Mouse (Mus musculus): ENCODE results near the gene Mobp. TPM values are rescaled to one million over a fixed set of nuclear protein-coding genes. Genes with fewer than 3 reads are reported as not detected.
A peak's percentile ranks its signal among the peaks of the same experiment; 100 is the strongest.

Mobp gene
- polyA plus RNA-seq, 1 experiment from 2014 or later = 0.51 TPM

DNA sequence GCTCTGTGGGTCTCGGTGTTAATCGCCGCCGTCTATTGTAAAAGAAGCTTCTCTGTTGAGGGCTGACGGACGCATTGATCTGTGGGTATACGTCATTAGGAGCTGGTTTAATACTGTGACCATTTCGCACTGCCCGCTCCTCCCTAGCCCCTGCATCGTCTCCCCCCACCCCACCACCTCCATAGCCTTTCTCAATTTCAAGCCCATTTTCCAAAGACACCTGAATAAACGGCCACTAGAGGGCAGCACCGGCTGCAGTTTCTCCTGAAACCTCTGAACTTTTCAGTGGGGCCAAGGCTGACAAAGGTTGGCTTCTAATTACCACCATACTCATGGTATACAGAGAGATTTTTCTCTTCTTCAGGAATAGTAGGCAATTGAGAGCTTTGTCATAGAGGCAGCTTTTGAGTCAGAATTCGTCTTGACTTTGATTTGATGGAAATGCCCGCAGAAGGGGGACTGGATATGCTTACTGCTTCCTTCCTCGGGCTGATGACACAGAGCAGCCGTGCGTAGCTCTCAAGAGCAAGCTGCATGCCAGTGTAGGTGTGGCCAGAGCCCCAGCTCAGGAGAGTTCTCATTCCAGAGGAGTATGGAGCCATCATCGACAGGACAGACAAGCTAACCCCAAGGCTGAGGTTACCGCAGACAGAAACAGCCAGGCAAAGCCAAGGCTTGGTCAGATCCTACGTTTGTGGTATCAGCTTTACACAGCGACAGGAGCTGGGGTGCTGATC, 42.0 kb downstream of the Mobp start:
- H3K9ac ChIP-seq = no peak overlapping the region
- no peak overlapping the region for H3K27ac ChIP-seq
- H3K4me1 ChIP-seq = no peaks in the 10 kb centered on the region
- no peaks in the 10 kb centered on the region for H3K9me3 ChIP-seq
- 28% methylated on average over 21 of the region's 21 CpGs for WGBS
- H3K4me3 ChIP-seq (replicated peaks) = peak overlapping the region; percentile 40
- no peaks in the 10 kb centered on the region; the same call in 1 of the 2 replicates for H3K27me3 ChIP-seq (replicated peaks)
- ATAC-seq (ENCODE audit: insufficient read depth, low FRiP score, low read depth) = peak; percentile 56; the same call in 1 of the 2 replicates
- H3K36me3 ChIP-seq = no peaks in the 10 kb centered on the region
- H3K4me2 ChIP-seq = peak overlapping the region; percentile 57

DNA sequence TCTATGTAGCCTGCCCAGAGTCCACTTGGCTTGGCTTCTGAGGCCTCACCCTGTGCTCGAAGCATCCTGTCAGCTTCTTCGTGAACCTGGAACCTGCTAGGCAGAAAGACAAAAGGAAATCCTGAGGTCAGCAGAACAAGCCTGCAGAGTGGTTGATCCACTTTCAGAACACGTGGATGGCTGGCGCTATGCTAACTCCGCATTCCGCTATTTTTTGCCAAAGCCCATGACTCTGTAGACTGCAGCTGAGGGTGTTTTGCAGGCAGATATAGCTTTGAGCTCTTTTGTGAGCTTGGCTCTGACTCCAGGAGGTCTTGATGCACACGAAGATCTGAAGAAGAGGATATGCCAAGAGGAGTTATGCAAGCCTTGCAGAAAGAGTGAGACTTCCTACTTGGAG, 43.2 kb downstream of the Mobp start:
- Histone ChIP-seq H3K36me3 (no peaks in the 10 kb centered on the region), H3K4me1 (no peaks in the 10 kb centered on the region), H3K27ac (no peak overlapping the region), H3K4me2 (no peak overlapping the region), H3K9ac (no peak overlapping the region), H3K4me3 (replicated peaks) (no peak overlapping the region), H3K9me3 (no peaks in the 10 kb centered on the region), H3K27me3 (replicated peaks) (no peaks in the 10 kb centered on the region; the same call in 1 of the 2 replicates)
- ATAC-seq (ENCODE audit: insufficient read depth, low FRiP score, low read depth) = no peak
- 74% methylated on average over 7 of the region's 7 CpGs for WGBS

DNA sequence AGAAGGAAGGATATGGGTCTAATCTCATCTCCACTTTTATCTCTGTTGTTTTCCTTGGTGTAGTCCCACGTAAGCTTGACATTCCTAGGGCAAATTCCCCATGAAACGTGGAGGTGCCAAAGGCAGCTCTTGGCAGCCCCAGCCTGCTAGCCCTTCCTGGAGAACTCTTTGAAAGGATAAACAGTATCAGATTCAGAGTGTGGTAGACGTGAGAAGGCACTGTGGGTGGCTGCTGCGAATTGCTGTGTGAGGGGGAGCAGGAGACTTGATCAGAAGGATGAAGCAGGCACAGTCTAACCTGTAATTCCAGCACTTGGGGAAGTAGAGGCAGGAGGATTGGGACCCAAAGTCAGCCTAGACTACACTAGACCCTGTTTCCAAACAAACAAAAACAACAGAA, 51.4 kb downstream of the Mobp start:
- no peak overlapping the region for H3K4me3 ChIP-seq (replicated peaks)
- no peaks in the 10 kb centered on the region for H3K36me3 ChIP-seq
- H3K9me3 ChIP-seq = no peaks in the 10 kb centered on the region
- H3K4me1 ChIP-seq = no peaks in the 10 kb centered on the region
- ATAC-seq (ENCODE audit: insufficient read depth, low FRiP score, low read depth) = no peak
- 50% methylated on average over 4 of the region's 4 CpGs for WGBS
- no peak overlapping the region for H3K4me2 ChIP-seq
- no peak overlapping the region for H3K27ac ChIP-seq
- H3K27me3 ChIP-seq (replicated peaks) = 0 out of 2 replicates have a peak, but pooled peaks cover 3% of the 10 kb centered on the region
- no peak overlapping the region for H3K9ac ChIP-seq

DNA sequence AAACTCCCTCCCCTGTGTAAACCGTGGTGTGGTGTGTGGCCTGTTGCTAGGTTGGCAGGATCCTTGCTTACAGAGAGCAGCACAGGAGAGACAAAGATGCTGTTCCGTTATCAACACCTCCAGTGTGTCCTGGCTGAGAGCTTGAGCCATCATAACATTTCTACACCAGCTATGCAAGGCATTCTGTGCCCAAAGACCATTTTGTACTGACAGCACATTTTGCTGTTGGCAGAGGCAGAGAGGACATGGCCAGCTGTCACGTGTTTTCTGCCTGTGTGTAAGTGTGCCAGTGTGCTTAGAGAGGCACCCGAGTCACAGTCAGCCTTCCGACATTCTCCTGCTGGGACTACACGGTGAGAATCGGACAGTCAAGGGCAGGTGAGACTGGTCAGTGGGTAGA, 52.2 kb downstream of the Mobp start:
- Histone ChIP-seq H3K9me3 (no peaks in the 10 kb centered on the region), H3K36me3 (no peaks in the 10 kb centered on the region), H3K4me2 (no peak overlapping the region), H3K4me3 (replicated peaks) (no peak overlapping the region), H3K27ac (no peak overlapping the region), H3K9ac (no peak overlapping the region), H3K27me3 (replicated peaks) (0 out of 2 replicates have a peak, but pooled peaks cover 3% of the 10 kb centered on the region), H3K4me1 (no peaks in the 10 kb centered on the region)
- WGBS = 80% methylated on average over 7 of the region's 7 CpGs
- no peak for ATAC-seq (ENCODE audit: insufficient read depth, low FRiP score, low read depth)

DNA sequence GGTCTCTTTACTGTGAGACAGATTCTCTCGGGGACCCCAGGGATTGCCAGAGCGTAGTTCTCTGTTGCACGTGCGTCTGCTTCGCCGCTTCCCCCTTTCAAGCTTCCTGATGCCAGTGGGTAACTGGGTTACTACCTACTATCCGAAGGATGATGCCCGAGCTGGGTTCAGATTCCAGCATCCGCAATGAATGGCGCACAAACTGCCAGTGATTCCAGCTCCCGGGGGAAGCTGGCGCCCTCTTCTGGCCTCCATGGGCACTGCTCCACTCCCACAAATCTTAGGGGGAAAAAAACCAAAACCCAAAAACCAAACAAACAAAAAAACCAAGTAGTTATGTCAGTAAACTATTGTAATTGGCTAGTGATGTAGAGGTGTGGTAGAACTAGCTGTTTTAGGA, 53.2 kb downstream of the Mobp start:
- 31% methylated on average over 12 of the region's 12 CpGs for WGBS
- Histone ChIP-seq H3K4me1 (no peaks in the 10 kb centered on the region), H3K27ac (no peak overlapping the region), H3K9me3 (no peaks in the 10 kb centered on the region), H3K9ac (no peak overlapping the region), H3K4me3 (replicated peaks) (no peak overlapping the region), H3K36me3 (no peaks in the 10 kb centered on the region), H3K4me2 (no peak overlapping the region), H3K27me3 (replicated peaks) (0 out of 2 replicates have a peak, but pooled peaks cover 3% of the 10 kb centered on the region)
- no peak for ATAC-seq (ENCODE audit: insufficient read depth, low FRiP score, low read depth)

DNA sequence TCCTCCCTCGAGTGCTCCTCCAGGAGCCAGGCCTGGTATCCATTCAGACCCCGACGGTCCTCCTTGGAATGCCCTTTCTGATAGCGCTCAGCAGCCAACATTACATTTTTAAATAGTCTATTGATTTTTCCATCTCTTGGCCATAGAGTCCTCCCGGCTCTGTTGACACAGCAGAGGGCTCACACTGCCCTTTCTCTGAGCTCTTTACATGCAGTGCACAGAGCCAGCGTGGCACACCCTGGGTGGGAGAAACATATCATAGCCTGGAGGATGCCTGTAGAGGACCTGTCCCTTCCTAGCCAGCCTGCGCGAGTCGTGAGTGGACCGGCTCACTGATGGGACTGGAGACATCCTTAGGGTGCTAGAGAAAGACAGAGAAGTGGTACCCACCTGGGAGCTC, 54.4 kb downstream of the Mobp start:
- Histone ChIP-seq H3K4me1 (no peaks in the 10 kb centered on the region), H3K27ac (no peak overlapping the region)
- ATAC-seq (ENCODE audit: insufficient read depth, low FRiP score, low read depth) = peak; percentile 86

DNA sequence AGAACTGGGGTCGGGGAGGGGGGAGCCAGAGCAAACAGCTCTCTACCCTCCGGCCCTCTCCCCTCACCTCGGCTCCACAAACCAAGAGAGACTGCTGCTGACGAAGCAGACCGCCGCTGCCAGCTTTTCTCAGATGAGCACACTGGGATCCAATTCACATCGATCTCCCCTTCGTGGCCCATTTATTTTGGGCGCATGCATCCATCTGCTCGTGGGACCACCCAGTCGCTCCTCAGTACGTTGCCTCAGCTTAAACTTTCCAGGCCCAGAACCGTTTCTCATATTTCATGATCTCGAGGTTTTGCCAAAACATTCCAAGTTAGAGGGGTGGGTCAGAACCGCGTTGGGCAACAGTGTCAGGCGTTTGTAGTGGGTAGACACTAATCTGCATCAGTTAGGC, 57.4 kb downstream of the Mobp start:
- no peaks in the 10 kb centered on the region for H3K9me3 ChIP-seq
- no peaks in the 10 kb centered on the region for H3K36me3 ChIP-seq
- H3K27me3 ChIP-seq (replicated peaks) = no peaks in the 10 kb centered on the region
- WGBS = 53% methylated on average over 17 of the region's 17 CpGs
- no peak overlapping the region for H3K4me2 ChIP-seq
- no peak overlapping the region for H3K4me3 ChIP-seq (replicated peaks)
- no peaks in the 10 kb centered on the region for H3K4me1 ChIP-seq
- H3K27ac ChIP-seq = no peak overlapping the region
- no peak for ATAC-seq (ENCODE audit: insufficient read depth, low FRiP score, low read depth)
- no peak overlapping the region for H3K9ac ChIP-seq

More for the DNA sequence above, 54.4 kb downstream of the Mobp start:
- Histone ChIP-seq H3K27me3 (replicated peaks) (0 out of 2 replicates have a peak, but pooled peaks cover 3% of the 10 kb centered on the region), H3K36me3 (no peaks in the 10 kb centered on the region), H3K4me3 (replicated peaks) (no peak overlapping the region), H3K9me3 (no peaks in the 10 kb centered on the region), H3K9ac (no peak overlapping the region), H3K4me2 (no peak overlapping the region)
- 63% methylated on average over 10 of the region's 10 CpGs for WGBS

DNA sequence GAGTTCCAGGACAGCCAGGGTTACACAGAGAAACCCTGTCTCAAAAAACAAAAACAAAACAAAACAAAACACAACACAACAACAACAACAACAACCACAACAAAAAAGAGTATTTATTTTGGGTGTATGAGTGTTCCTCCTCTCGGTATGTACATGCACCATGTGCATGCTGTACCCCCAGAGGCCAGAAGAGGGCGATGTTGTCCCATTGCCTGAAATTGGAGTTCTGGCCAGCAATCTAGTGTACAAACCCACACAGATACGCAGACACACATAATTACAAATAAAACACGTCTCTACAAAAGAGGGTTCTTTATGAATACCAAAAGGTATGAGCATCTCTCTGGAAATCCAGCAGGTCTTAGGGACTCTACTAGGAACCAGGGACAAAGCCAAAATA, 60.6 kb downstream of the Mobp start:
- 75% methylated on average over 4 of the region's 4 CpGs for WGBS
- ATAC-seq (ENCODE audit: insufficient read depth, low FRiP score, low read depth) = no peak
- H3K9me3 ChIP-seq = no peaks in the 10 kb centered on the region
- H3K27ac ChIP-seq = no peak overlapping the region
- H3K4me3 ChIP-seq (replicated peaks) = no peak overlapping the region
- no peaks in the 10 kb centered on the region for H3K27me3 ChIP-seq (replicated peaks)
- H3K4me1 ChIP-seq = no peaks in the 10 kb centered on the region
- no peak overlapping the region for H3K9ac ChIP-seq
- no peaks in the 10 kb centered on the region for H3K36me3 ChIP-seq
- no peak overlapping the region for H3K4me2 ChIP-seq

DNA sequence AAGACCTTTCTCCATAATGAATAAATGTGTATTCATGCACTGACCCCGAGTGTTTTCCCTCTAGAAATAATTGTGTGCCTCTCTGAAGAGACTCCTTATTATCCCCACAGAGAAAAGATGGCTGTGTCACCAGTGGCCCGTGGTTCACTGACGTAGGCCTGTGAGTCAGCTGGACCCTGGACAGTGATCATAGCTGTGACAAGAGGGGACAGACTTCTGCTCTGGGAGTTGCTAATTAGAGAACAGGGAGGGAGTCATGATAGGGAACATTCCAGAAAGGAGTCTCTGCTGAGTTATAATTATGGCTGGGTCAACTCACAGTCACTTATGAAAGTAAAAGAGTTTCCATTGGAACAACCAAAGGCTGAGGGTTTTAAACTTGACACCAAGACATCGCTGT, 61.4 kb downstream of the Mobp start:
- Histone ChIP-seq H3K9ac (no peak overlapping the region), H3K36me3 (no peaks in the 10 kb centered on the region), H3K27me3 (replicated peaks) (no peaks in the 10 kb centered on the region), H3K9me3 (no peaks in the 10 kb centered on the region), H3K27ac (no peak overlapping the region), H3K4me2 (no peak overlapping the region), H3K4me1 (no peaks in the 10 kb centered on the region), H3K4me3 (replicated peaks) (no peak overlapping the region)
- 72% methylated on average over 4 of the region's 4 CpGs for WGBS
- ATAC-seq (ENCODE audit: insufficient read depth, low FRiP score, low read depth) = no peak

DNA sequence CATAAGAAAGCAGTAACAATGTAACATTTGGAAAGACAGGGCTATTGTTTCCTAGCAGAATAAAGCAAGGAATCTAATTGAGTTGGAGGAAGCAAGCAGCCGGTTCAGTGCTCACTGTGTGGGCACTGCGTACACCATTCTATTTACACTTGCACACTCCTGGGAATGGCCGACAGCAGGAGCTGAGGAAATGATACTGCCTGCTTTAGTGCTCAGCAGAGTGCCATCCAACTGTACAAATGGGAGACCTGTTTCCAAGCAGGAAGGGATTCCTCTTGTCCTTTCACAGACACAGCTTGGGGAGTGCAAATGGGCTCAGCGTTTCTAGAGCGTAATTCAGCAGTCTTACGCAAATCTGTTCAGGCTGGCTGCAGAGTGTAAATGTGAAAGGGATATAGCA, 63.4 kb downstream of the Mobp start:
- H3K4me2 ChIP-seq = no peak overlapping the region
- H3K9me3 ChIP-seq = no peaks in the 10 kb centered on the region
- ATAC-seq (ENCODE audit: insufficient read depth, low FRiP score, low read depth) = no peak
- H3K4me3 ChIP-seq (replicated peaks) = no peak overlapping the region
- no peaks in the 10 kb centered on the region for H3K4me1 ChIP-seq
- H3K27ac ChIP-seq = no peak overlapping the region
- H3K9ac ChIP-seq = no peak overlapping the region
- H3K36me3 ChIP-seq = no peaks in the 10 kb centered on the region
- no peaks in the 10 kb centered on the region for H3K27me3 ChIP-seq (replicated peaks)
- 77% methylated on average over 6 of the region's 6 CpGs for WGBS

DNA sequence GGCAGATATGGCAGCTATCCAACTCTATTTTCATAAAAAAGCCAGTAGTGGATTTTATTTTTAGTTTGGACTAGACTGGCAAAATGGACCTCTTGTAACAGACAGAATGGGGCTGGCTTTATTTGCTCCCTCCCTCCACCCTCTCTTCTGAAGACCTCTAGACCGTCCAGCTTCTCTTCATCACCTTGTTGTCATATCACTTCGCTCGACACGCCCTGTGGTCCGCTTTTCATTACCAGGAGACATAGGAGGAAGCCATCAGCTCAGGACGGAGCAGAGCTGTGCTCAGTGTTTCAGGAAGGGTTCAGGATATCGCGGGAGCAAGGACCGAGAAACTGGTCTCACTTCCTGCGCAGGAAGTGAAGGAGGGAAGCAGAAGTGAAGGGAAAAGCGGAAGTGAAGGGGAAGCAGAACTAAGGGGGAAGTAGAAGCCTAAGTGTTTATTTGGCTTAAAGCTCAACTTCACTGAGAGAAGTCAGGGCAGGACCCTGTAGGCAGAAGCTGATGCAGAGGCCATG, 65.5 kb downstream of the Mobp start:
- Histone ChIP-seq H3K4me1 (no peaks in the 10 kb centered on the region), H3K9ac (no peak overlapping the region), H3K27ac (no peak overlapping the region), H3K4me2 (no peak overlapping the region), H3K27me3 (replicated peaks) (no peaks in the 10 kb centered on the region), H3K36me3 (no peaks in the 10 kb centered on the region), H3K9me3 (no peaks in the 10 kb centered on the region), H3K4me3 (replicated peaks) (no peak overlapping the region)
- no peak for ATAC-seq (ENCODE audit: insufficient read depth, low FRiP score, low read depth)
- WGBS = 68% methylated on average over 11 of the region's 11 CpGs

DNA sequence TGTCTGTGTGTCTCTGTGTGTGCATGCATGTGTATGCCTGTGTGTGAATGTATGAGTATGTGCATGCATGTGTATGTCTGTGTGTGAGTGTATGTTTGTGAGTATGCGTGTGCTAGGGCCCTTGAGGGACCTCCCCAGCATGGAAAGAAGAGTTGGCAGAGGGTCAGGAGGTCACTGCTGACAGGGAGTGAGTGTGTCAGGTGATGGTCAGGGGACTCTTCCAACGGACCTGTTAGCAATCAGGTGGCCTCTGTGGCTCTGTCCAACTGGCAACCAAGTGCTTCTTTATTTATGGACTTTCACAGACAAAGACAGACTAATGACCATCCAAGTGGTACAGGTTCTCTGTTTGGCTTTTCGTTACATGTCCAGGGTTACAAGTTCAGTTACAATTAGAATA, 69.9 kb downstream of the Mobp start:
- Histone ChIP-seq H3K9me3 (no peaks in the 10 kb centered on the region), H3K9ac (no peak overlapping the region), H3K4me1 (peaks cover 7% of the 10 kb centered on the region; the same call in 1 of the 2 replicates), H3K27me3 (replicated peaks) (no peaks in the 10 kb centered on the region), H3K4me2 (no peak overlapping the region), H3K27ac (no peak overlapping the region), H3K4me3 (replicated peaks) (no peak overlapping the region), H3K36me3 (no peaks in the 10 kb centered on the region)
- WGBS = 49% methylated on average over 3 of the region's 3 CpGs
- ATAC-seq (ENCODE audit: insufficient read depth, low FRiP score, low read depth) = no peak

Data from stomach, embryonic 15.5 days (tissue).